Mouse (Mus musculus): ENCODE results near the gene Ucn.

Gene Ucn

DNA sequence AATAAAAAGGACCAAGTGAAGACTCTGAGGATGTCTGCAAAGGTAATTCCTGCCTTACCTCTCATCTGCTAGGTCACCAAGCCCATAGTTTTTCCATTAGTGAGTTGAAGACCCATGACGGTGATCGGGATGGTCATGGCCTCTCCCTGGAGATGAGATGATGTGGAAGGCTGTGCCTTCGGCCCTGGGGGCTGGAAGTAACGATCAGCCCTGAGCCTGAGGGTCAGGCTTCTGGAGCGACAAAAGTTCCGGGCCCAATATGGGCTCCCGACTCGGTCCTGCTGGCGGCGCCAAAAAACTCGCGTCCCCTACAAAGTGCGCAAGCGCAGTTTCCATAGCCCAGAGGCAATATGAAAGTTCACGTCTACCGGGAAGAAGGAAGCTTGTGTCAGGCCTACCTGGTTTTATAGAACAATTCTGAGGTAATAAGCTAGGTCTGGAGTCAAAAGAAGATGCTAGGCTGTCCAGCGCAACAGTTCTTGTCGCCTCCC is 30.6 kb downstream of the Ucn start, which contains the start of gene Slc30a3:
TSS of gene Slc30a3 (minus strand) at position 238 of the 491 bp plus-strand sequence.
- no peak for DNase-seq (ENCODE audit: low read depth)

DNA sequence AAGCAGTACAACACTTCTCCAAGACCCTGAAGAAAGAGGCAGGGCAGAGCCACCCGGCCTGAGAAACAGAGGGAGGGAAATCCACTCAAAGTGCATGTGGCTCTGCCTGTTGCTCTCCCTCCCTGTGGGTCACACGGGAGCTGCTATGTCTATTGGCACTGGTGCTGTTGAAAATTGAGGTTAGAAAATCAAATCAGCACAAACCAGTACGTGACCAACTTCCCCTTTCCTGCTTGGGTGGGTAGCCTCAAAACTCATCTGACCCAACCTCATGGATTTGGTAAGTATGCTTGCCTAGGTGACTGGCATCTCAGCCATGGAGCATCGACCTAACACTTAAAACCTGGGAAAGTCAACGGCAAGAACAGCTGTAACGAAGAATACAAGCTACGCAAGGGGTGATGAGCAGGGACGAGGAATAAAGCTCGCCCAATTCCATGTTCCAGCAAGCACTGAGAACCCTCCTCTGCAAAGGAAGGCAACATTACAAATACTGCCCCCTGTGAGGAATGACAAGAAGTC is 32.8 kb downstream of the Ucn start, which contains the start of gene Dnajc5g:
TSS of gene Dnajc5g (plus strand) at position 472 of the 522 bp plus-strand sequence.
- no peak for DNase-seq (ENCODE audit: low read depth)

DNA sequence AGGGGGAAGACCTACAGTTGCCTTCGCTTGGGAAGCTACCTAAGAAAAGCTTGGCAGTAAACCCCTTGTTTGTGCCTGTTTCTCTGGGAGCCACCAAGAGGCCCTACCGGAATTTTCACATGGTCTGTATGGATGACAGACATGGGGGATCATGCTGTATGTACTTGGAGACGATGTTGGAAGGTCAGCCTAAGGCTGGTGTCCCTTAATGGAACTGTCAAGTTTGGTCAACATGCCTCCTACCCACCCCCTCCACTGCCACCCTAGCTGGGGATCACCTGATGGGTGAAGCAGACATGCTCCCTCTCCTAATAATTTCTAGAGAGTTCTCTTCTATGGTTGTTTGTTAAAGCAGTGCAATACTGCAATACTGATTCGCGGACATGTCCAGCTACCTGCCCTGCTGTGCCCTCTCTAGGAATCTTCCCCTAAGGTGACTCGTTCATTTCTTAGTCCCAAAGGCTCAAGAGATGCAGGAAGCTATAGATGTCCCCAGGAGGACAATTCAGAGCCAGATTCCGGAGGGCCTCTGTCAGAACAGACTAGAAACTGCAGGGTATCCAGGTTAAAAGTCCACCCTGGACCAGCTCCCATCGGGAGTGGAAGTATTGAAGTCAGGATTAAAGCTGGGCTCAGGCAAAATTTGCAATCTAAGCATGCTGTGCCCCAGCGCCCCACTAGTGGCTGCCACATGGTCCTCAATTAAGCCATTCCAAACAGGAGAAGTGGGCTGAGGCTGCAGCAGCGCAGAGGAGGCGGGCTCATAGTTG is 42.7 kb downstream of the Ucn start:
- no peak for DNase-seq (ENCODE audit: low read depth)

DNA sequence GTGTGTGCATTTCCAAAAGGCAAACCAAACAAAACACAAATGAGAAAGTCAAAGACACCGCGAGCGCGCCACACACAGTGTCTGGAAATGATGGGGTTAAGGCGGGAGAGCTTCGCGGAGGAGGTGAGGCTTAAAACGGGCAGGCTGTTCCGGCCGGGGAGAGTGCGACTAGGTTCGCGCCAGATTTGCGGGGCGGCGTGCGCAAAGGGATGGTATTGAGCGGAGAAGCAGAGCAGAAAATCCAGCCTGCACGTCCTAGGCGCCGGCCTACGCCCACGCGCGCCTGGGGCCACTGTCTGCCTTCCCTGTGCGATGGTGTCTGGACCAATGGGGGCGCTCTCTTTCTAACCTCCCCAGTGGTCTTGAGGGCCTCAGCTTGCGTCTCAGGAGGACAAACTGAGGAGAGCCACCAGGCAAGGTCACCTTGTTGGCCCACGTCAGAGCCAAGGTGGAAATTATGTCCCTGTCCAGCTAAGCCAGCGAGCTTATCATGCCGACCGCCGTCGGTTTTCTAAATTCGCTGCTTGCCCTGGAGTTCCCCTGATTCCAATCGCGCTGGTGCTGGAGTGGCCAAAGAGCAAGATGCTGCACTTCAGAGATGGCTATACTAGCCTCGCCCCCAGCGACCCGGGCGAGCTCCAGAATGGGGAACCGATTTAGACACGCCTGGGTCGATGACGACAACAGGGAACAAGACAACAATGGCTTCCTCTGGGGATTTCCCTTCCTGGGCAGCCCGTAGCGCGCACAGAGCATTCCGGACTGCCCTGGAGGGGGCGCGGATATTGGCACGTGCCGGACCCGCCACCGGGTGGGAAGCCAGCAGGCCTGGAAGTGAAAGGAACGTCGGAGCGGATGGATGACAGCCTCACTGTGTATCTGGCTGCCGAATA is 43.6 kb downstream of the Ucn start:
- DNase-seq (ENCODE audit: low read depth), result peak; percentile 68

DNA sequence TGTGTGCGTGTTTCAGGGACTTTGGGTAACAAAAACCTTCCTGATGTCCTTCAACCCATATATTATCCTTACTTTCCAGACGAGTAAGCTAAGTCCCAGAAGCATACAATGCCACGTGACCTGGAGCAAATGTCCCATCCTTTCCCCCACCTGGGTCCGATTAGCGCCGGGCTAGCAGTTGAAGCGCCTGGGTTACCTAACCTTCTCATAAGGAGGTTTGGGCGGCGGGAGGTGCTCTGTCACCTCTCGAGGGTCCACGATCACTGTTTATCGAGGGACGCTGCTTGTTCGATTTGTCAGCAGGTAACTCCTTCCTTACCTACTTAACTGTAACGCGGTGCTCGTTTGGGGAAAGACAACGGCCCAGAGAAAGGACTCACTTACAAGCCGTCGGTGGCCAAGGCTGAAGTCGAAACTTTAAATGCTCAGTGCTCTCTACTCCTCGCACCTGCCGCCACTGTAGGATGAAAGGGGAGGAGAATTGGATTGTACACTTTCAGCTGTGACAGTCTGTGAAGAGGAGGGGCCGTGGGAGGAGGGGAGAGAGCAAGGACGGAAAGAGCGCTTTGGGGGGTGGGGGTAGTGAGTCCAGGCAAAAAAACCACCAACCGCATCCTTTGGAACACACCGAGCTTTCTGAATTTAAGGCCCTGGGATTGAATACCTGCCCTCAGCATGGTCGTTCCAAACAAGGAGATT is 44.4 kb downstream of the Ucn start:
- no peak for DNase-seq (ENCODE audit: low read depth)

DNA sequence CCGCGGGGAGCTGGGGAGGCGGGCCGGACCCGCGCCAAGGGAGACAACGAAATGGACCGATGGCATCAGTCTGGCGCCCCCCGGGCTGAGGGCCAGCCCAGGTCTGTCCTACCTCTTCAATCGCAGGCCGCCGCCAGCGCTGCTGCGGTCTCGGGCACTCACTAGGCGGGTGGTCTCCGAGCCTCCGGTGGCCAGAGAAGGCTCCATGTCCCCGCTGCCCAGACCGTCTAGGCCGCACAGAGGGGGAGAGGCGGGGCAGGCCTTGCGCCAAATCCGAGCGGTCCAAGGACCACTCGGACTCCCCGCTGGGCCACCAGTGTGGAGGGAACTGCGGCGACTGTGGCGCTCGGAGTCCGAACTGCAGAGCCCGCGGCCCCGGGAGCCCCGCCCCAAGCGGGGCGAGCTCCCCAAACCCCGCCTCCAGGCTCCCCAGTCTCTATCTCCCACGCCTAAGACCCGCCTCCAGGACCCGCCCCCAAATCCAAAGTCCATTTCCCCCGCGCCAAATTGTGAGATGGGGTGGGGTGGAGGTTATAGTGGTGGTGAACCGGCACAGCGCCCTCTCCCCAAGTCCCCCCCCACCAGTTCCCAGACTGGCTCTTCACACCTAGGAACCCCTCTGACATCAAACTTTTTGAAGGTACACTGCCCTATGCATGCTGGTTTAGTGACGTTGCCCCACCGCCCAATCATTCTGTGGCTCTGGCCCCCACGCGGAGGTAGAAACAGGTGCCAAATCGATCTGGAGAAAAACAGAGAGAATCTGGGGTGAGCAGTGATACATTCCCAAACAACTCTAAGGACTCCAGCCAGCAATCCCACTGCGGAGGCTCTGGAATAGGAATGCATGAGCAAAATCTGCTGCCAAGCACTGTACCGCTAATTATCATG is 45.2 kb downstream of the Ucn start:
- no peak for DNase-seq (ENCODE audit: low read depth)

DNA sequence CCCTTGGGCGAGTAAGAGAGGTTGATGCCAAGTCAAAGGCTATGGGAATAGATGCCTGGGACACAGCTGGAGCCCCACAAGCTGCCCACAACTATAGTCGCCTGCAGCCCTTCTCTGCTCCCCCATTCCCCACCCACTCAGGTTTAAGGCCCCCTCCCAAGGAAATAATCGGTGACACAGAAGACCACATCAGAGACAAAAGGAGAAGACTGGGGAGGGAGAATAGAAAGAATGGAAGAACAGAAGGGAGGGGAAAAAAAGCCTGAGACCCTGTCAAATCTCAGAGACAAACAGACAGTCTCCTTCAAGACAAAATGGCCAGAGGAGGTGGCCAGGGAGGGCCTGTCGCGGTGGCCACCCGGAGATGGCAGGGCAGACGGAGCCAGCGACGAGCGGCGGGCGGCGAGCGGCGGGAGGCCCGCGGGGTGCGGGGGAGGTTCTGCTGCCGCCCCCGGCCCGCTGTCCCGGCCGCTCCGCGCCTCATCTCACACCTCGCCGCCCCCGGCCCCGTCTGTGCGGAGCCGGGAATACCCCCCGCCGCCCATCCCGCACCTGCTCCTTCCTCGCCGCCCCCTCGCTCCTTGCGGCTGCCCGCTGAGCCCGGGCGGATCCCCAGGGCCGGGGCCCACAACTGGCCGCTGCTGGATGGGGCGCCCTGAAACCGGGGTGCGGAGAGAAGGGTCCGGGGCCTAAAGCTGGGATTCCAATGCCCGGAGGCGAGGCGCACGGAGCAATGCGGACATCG is 46.2 kb downstream of the Ucn start:
- no peak for DNase-seq (ENCODE audit: low read depth)

Measured in c-Kit-positive CD71-negative TER-119-negative erythroid progenitor cells, embryonic 14.5 days (primary cell).